Mouse (Mus musculus) gastrocnemius, postnatal 14 days (tissue): ENCODE measurements around the gene Nedd9. TPM values are rescaled to one million over a fixed set of nuclear protein-coding genes. Genes with fewer than 3 reads are reported as not detected.
"Not testable (repeated sequence)": the region's sequence is repeated elsewhere in the genome, so short reads cannot be mapped to it uniquely, and the experiment has no call there.

Source experiments
- DNase-seq: peaks from one replicate; pipeline ENCODE4 v3.0.0; 2021; ENCODE audit warnings: mixed read lengths
- intact Hi-C: fragments of 180-260 bp; cut with DNase I; formaldehyde crosslinking; loops from one replicate; pipeline ENCODE4 v1.15.1; 2025; ENCODE audit warnings: low total_unique reads
- total RNA-seq, 2 experiments: library from RNA; stranded (reverse); gene quantifications; 2 replicates each; pipeline ENCODE4 v1.2.3; 2021

The Nedd9 gene
- total RNA-seq, 2 experiments from 2014 or later: 9.0 to 11.4 TPM

- intact Hi-C loops: no loop called here
- DNase-seq: no peak
Measured at GRCm38 (mm10) chr13:41286285-41286684, 200.9 kb downstream of the Nedd9 start.

GRCm38 (mm10) chr13:41285448-41285847 lies 201.7 kb downstream of the Nedd9 start:
- intact Hi-C loops: no loop called here
- no peak for DNase-seq

GRCm38 (mm10) chr13:41283256-41283655 lies 203.9 kb downstream of the Nedd9 start:
- DNase-seq: peak; percentile 58
- intact Hi-C loops: loop anchor here (5.0 kb wide), 1 partner anchor 289 kb away; no protein-coding TSS in a partner anchor

GRCm38 (mm10) chr13:41280696-41281095 lies 206.5 kb downstream of the Nedd9 start:
- DNase-seq: no peak
- intact Hi-C loops: loop anchor here (5.0 kb wide), 1 partner anchor 292 kb away; no protein-coding TSS in a partner anchor

GRCm38 (mm10) chr13:41273927-41274650 lies 213.1 kb downstream of the Nedd9 start, which contains the start of gene Gm17364:
Gm17364 (minus strand) TSS chr13:41273977.
- DNase-seq: no peak
- intact Hi-C loops: no loop called here

GRCm38 (mm10) chr13:41267827-41268408 lies 219.2 kb downstream of the Nedd9 start:
- intact Hi-C loops: no loop called here

GRCm38 (mm10) chr13:41263304-41264006 lies 223.7 kb downstream of the Nedd9 start:
- no peak for DNase-seq
- intact Hi-C loops: no loop called here

More at GRCm38 (mm10) chr13:41267827-41268408, 219.2 kb downstream of the Nedd9 start:
- no peak for DNase-seq

GRCm38 (mm10) chr13:41261617-41262016 lies 225.5 kb downstream of the Nedd9 start:
- intact Hi-C loops: not testable (repeated sequence)

More at GRCm38 (mm10) chr13:41261617-41262016, 225.5 kb downstream of the Nedd9 start:
- not testable (repeated sequence) for DNase-seq

Other genes with a start within 250 kb of the Nedd9 start
- 10 to 100 TPM; 24.5 to 26.6 TPM for gene Smim13, start 237.5 kb downstream of the Nedd9 start, total RNA-seq
- gene Gm17364, start 213.4 kb downstream of the Nedd9 start, total RNA-seq: not detected
- gene Tmem170b, start 118.5 kb upstream of the Nedd9 start, total RNA-seq: 10 to 100 TPM; 16.7 to 17.1 TPM